Mouse (Mus musculus) retina, adult 2 months (tissue): ENCODE results near the gene Kcnb1.

Source experiments
- DNase-seq: peaks from one replicate; pipeline ENCODE4 v3.0.0-alpha.2; 2012; ENCODE audit warnings: low read depth, low spot score

Gene Kcnb1

GRCm38 (mm10) chr2:167163600-167163999 is 26.4 kb downstream of the Kcnb1 start:
- no peak for DNase-seq

- DNase-seq, result no peak
Observed at GRCm38 (mm10) chr2:167163134-167163533, 26.8 kb downstream of the Kcnb1 start.

- DNase-seq, result no peak
Observed at GRCm38 (mm10) chr2:167162516-167163021, 27.4 kb downstream of the Kcnb1 start.

GRCm38 (mm10) chr2:167159721-167160120 is 30.2 kb downstream of the Kcnb1 start:
- no peak for DNase-seq

- no peak for DNase-seq
Observed at GRCm38 (mm10) chr2:167158780-167159179, 31.2 kb downstream of the Kcnb1 start.

GRCm38 (mm10) chr2:167156118-167156715 is 33.7 kb downstream of the Kcnb1 start:
- DNase-seq, result no peak

- no peak for DNase-seq
Observed at GRCm38 (mm10) chr2:167155541-167155973, 34.4 kb downstream of the Kcnb1 start.

- no peak for DNase-seq
Observed at GRCm38 (mm10) chr2:167150880-167151279, 39.1 kb downstream of the Kcnb1 start.

- no peak for DNase-seq
Observed at GRCm38 (mm10) chr2:167150135-167150534, 39.8 kb downstream of the Kcnb1 start.

- no peak for DNase-seq
Observed at GRCm38 (mm10) chr2:167149035-167149434, 40.9 kb downstream of the Kcnb1 start.

- DNase-seq, result no peak
Observed at GRCm38 (mm10) chr2:167147708-167148107, 42.2 kb downstream of the Kcnb1 start.

- no peak for DNase-seq
Observed at GRCm38 (mm10) chr2:167145904-167146303, 44.1 kb downstream of the Kcnb1 start.

GRCm38 (mm10) chr2:167144439-167145307 is 45.3 kb downstream of the Kcnb1 start:
- no peak for DNase-seq

GRCm38 (mm10) chr2:167143914-167144313 is 46.0 kb downstream of the Kcnb1 start:
- DNase-seq, result no peak

- DNase-seq, result no peak
Observed at GRCm38 (mm10) chr2:167142282-167142681, 47.7 kb downstream of the Kcnb1 start.

- DNase-seq, result no peak
Observed at GRCm38 (mm10) chr2:167141810-167142209, 48.1 kb downstream of the Kcnb1 start.

- DNase-seq, result no peak
Observed at GRCm38 (mm10) chr2:167139801-167140269, 50.1 kb downstream of the Kcnb1 start.

GRCm38 (mm10) chr2:167138611-167139010 is 51.3 kb downstream of the Kcnb1 start:
- no peak for DNase-seq

GRCm38 (mm10) chr2:167136909-167137308 is 53.0 kb downstream of the Kcnb1 start:
- no peak for DNase-seq

GRCm38 (mm10) chr2:167132041-167132440 is 57.9 kb downstream of the Kcnb1 start:
- DNase-seq, result no peak

- DNase-seq, result no peak
Observed at GRCm38 (mm10) chr2:167130050-167130770, 59.7 kb downstream of the Kcnb1 start.

GRCm38 (mm10) chr2:167129608-167129955 is 60.4 kb downstream of the Kcnb1 start:
- DNase-seq, result no peak
